Mouse (Mus musculus) MEL (cell line): Measurements from ENCODE around the gene Cdk20.

Source experiments
- CTCF ChIP-seq, 3 experiments: IDR thresholded peaks in 2 of 3; conservative IDR thresholded peaks in 1 of 3; 2 replicates each; pipeline ENCODE4 v1.5.1; 2011 to 2012; ENCODE audit warnings: low read length in 3 of 3, low read depth in 2 of 3, mild to moderate bottlenecking in 2 of 3, improper control_type of control experiment in 1 of 3, inconsistent platforms in 1 of 3, mixed read lengths in 1 of 3, moderate library complexity in 1 of 3; ENCODE audit not compliant: control insufficient read depth in 1 of 3, insufficient read depth in 1 of 3, poor library complexity in 1 of 3, severe bottlenecking in 1 of 3
- GABPA ChIP-seq: IDR thresholded peaks from 2 replicates; pipeline ENCODE4 v1.6.1; 2012; ENCODE audit warnings: low read depth, mild to moderate bottlenecking, inconsistent platforms, low read length, improper control_type of control experiment, moderate library complexity
- MAX ChIP-seq: IDR thresholded peaks from 2 replicates; pipeline ENCODE4 v1.6.1; 2011; ENCODE audit warnings: low read length, improper control_type of control experiment
- MAZ ChIP-seq: IDR thresholded peaks from 2 replicates; pipeline ENCODE4 v1.6.1; 2012; ENCODE audit warnings: low read depth, mild to moderate bottlenecking, inconsistent platforms, low read length, improper control_type of control experiment
- NRF1 ChIP-seq: IDR thresholded peaks from 2 replicates; pipeline ENCODE4 v1.6.1; 2014; ENCODE audit warnings: low read depth, mild to moderate bottlenecking, inconsistent platforms, low read length, improper control_type of control experiment, moderate library complexity; ENCODE audit not compliant: poor library complexity, insufficient read depth, severe bottlenecking
- POLR2A ChIP-seq, 2 experiments: IDR thresholded peaks; 2 replicates each; pipeline ENCODE4 v1.6.1; 2011 to 2012; ENCODE audit warnings: low read length in 2 of 2, mild to moderate bottlenecking in 2 of 2, control low read depth in 1 of 2, improper control_type of control experiment in 1 of 2, low read depth in 1 of 2, moderate library complexity in 1 of 2; ENCODE audit not compliant: control insufficient read depth in 1 of 2, insufficient read depth in 1 of 2, poor library complexity in 1 of 2
- TAL1 ChIP-seq: IDR thresholded peaks from 2 replicates; pipeline ENCODE4 v1.6.1; 2012; ENCODE audit warnings: mild to moderate bottlenecking, inconsistent platforms, low read length, moderate library complexity, mixed read lengths
- TBP ChIP-seq: IDR thresholded peaks from 2 replicates; pipeline ENCODE4 v1.8.0; 2011; ENCODE audit warnings: low read depth, low read length, improper control_type of control experiment
- ZC3H11A ChIP-seq: IDR thresholded peaks from 2 replicates; pipeline ENCODE4 v1.6.1; 2012; ENCODE audit warnings: low read depth, mild to moderate bottlenecking, inconsistent platforms, low read length, improper control_type of control experiment
- ZMIZ1 ChIP-seq: IDR thresholded peaks from 2 replicates; pipeline ENCODE4 v1.6.1; 2012; ENCODE audit warnings: low read depth, mild to moderate bottlenecking, inconsistent platforms, low read length, improper control_type of control experiment, moderate library complexity

- TF ChIP-seq TBP (no peak), GABPA (no peak), NRF1 (no peak), MAX (no peak), CTCF (IDR thresholded peaks at IDR 0.05 in 2 of 3, conservative IDR thresholded peaks at IDR 0.05 in 1 of 3; ENCODE audit: control insufficient read depth in 1 of 3, insufficient read depth in 1 of 3, low read depth in 2 of 3, low read length in 3 of 3, poor library complexity in 1 of 3, severe bottlenecking in 1 of 3) (no peak), MAZ (no peak), POLR2A (IDR thresholded peaks at IDR 0.05; ENCODE audit: control insufficient read depth in 1 of 2, insufficient read depth in 1 of 2, low read depth in 1 of 2, low read length in 2 of 2, poor library complexity in 1 of 2) (no peak), ZC3H11A (no peak), TAL1 (no peak), ZMIZ1 (no peak)
Observed at GRCm38 (mm10) chr13:64399906-64400305, 32.2 kb upstream of the Cdk20 start.
